In genomic region chr10:62840687-62841086, GRCm38 (mm10) we compare ENCODE assay signal across 25 mouse cellular contexts.
"Had no signal": no experiment of that assay in that cellular context is flagged by ENCODE, and none has a peak within 500 bp of the region (broad histone marks: within the 10 kb centered on the region; RNA-seq: fewer than 3 reads in every experiment).

No protein-coding gene starts in this region.

- H3K4me3 ChIP-seq: gastrocnemius, adult 2 months; heart, embryonic 10.5 days; heart, embryonic 12.5 days; hindbrain, embryonic 13.5 days; hindbrain, embryonic 15.5 days; intestine, embryonic 15.5 days; layer of hippocampus, adult 2 months; left cerebral cortex, adult 2 months; limb, embryonic 10.5 days; limb, embryonic 12.5 days; liver, embryonic 13.5 days had no signal

- H3K27ac ChIP-seq: gastrocnemius, adult 2 months; heart, embryonic 10.5 days; hindbrain, embryonic 13.5 days; hindbrain, embryonic 15.5 days; intestine, embryonic 15.5 days; layer of hippocampus, adult 2 months; left cerebral cortex, adult 2 months; limb, embryonic 10.5 days; limb, embryonic 12.5 days; liver, embryonic 13.5 days had no signal

- H3K9me3 ChIP-seq: heart, embryonic 10.5 days; heart, embryonic 12.5 days; hindbrain, embryonic 13.5 days; hindbrain, embryonic 15.5 days; intestine, embryonic 15.5 days; limb, embryonic 10.5 days; limb, embryonic 12.5 days; liver, embryonic 13.5 days had no signal

- H3K27me3 ChIP-seq: heart, embryonic 12.5 days; hindbrain, embryonic 13.5 days; hindbrain, embryonic 15.5 days; intestine, embryonic 15.5 days; limb, embryonic 12.5 days; liver, embryonic 13.5 days had no signal

- ATAC-seq: inflammation-experienced regulatory T-cells, adult 6 months; intestine, embryonic 15.5 days; intestine, postnatal 0 days had no signal

- H3K4me1 ChIP-seq: hindbrain, embryonic 15.5 days; liver, embryonic 13.5 days had no signal

- H3K9ac ChIP-seq: heart, embryonic 12.5 days; hindbrain, embryonic 13.5 days; hindbrain, embryonic 15.5 days; intestine, embryonic 15.5 days; limb, embryonic 12.5 days; liver, embryonic 13.5 days had no signal

- H3K4me2 ChIP-seq: heart, embryonic 12.5 days; hindbrain, embryonic 13.5 days; hindbrain, embryonic 15.5 days; intestine, embryonic 15.5 days; limb, embryonic 12.5 days; liver, embryonic 11.5 days; liver, embryonic 13.5 days had no signal

- DNase-seq: gastrocnemius, adult 2 months; gastrocnemius, postnatal 10 days; gastrocnemius, postnatal 25 days; heart, adult 18-20 months; heart, postnatal 10 days; heart, postnatal 36 days; kidney, adult 18-20 months; kidney, adult 8-10 months; kidney, postnatal 10 days; kidney, postnatal 25 days; kidney, postnatal 4 days; liver; liver, embryonic 13.5 days had no signal
